Mouse (Mus musculus) MEL-GATA-1-ER (cell line): Measurements from ENCODE around the gene Tmem237.

Experiments used
- DNase-seq: peaks from one replicate; pipeline ENCODE4 v3.0.0-alpha.2; 2012; ENCODE audit warnings: low read depth; ENCODE audit errors: extremely low read depth

The Tmem237 gene

DNA sequence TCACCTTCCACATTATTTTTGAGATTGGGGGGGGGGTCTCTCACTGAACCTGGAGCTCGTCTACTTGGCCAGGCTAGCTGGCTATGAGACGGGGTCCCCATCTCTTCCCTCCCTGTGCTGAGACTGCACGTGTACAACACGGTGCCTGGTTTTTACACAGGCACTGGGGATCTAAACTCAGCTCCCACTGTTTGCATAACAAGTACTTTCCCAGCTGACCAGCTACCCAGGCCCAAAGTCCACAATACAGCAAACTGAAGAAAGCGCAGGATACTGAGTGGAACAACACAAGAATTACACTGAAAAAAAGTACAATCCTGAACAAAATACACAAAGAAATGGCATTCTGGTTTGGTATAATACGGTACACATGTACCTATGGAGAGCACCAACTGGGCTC is 18.1 kb downstream of the Tmem237 start:
- DNase-seq, result no peak

DNA sequence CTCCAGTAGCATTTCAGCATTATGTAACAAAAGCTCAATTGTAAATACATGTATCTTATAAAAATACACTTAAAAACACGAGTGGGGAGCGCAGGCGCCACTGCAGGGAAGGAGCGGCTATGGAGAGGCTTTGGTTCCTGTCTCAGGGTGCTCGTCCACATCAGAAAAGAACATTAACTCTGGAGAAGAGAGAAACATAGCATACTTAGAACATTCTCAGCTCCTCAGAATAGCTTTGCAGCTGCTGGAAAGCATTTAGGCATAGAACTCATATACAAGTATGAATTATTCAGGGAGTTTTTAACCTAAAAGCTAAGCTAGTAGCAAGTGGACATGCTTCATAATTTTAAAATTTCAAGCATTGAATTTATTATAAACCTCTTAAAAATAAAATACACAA is 19.2 kb downstream of the Tmem237 start:
- DNase-seq, result no peak

DNA sequence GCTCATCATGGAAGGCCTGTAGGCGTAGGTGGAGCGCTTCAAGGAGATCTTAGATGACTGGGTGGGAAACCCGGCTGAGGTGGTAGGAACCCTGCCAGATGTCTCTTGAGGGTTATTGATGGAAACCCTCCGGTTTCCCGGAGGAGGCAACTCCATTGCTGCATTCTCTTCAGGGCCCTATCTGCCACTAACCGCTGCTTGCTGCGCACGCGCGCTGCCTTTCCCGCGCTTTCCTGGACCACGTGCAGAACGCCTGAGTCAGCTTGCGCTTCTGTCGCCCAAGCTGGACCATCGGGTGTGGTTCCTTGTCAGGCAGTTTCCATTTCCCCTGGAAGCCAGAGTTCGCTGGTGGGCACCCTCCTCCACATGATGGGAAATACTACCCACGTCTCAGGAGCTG is 25.5 kb downstream of the Tmem237 start, which contains the start of gene C2cd6:
Gene C2cd6, minus strand, starts transcription at position 196 of the 400 bp plus-strand sequence.
- no peak for DNase-seq

DNA sequence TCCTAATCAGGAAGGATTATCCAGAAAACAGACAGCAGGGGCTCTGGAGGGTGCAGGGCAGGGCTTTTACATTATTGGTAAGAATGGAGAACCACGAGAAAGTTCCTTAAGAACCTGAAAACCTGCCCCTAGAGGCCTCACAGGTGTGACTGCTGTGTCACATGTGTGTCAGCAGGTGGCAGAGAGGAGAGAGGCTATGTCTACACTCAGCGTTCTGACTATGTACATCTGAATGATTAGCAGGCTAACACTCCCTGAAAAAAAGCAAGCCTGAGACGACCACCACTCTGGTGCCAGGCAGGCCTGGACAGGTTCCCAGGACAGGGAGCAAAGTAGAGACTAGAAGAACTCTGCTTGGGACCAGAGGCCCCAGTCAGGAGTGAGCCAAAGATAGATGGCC is 49.3 kb downstream of the Tmem237 start:
- no peak for DNase-seq

DNA sequence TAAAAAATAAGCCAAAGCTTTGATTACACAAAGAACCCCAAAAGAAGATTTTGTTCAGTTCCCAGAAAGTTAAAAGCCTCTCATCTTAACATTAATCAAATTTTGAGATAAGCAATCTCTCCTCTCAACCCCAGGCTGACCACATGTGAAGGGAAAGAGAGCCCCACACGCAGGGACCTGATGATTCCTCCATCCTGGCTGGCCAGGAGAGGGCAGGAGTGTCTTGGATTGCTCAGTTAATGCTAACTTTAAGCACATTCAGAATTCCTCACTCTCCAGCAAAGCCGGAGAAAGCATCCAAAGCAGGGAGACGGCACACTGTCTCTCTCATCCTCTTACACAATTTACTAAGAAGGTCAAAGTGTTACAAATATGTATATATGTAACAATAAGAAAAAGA is 52.2 kb downstream of the Tmem237 start:
- no peak for DNase-seq

DNA sequence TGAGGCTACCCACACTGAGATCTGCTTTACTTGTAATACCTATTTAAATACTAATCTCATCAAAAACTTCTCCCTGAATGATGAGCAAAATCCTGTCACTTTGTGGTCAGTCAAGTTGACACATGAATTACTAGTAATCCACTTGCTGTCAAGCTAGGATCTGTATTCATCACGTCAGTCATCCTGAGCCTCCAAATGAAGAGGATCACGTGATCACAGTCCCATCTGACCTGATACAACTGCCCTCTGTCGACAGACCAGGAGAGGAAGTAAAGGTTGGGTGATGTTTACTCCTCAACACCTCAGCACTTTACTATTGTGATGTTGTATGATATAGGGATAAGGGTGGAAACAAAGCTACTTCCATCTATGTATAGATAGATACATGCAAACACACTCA is 56.5 kb downstream of the Tmem237 start:
- DNase-seq, result peak; percentile 7

DNA sequence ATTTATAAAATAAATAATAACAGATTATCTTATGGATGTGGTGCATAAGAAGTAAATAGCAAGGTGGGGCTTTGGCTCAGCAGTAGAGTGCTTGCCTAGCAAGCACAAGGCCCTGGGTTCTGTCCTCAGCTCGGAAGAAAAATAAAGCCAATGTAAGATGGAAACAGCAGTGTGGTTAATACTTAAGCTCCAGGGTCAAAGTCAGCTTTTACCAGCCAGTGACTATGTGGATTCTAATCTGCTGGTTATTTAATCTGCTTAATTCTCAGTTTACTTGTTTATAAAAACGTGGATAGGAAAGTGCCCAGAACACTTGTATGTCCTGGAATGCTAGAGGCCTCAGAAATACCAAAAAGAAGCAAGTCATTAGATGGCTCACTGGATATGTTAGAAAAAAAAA is 63.3 kb downstream of the Tmem237 start:
- no peak for DNase-seq

DNA sequence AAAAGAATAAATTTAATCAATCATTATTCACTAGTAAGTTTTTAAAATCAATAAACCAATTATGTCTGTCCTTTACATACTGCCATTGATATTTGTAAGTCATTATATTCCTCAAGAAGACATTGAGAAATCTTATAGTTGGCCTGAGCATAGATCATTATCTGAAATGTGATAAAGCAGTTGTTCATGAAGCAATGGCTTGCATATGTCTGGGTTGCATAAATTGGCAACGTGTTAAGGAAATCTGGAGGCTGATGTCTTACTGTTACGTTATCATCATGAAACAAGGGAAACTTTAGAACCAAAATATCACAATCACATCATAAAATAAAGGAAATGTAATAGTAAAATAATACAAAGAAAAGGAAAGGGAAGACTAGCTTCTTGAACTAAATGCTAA is 68.9 kb downstream of the Tmem237 start:
- no peak for DNase-seq
